Mouse (Mus musculus): ENCODE measurements around the gene Sirpa. TPM values are rescaled to one million over a fixed set of nuclear protein-coding genes. Genes with fewer than 3 reads are reported as not detected.

The Sirpa gene
- total and polyA plus RNA-seq, 3 experiments: not detected

DNA sequence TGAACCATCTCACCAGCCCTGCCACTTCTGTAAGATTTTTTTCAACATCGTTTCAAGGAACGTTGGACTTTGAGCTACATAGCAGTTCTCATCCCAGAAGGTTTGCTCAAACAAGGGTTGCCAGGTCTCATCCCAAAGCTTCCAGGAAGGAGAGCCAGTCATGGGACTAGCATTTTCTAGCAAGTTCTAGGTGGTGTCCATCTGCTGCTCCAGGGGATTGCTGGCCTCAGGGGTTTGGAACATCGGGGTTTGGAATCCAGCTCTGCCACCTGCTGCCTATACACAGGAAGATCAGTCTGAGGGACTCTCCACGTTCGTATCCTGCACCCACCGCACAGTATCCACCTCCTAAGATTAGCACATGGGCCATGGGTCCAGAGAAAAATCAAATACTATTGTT lies 67.4 kb downstream of the Sirpa start:
- H3K4me1 ChIP-seq (ENCODE audit: control insufficient read depth in 1 of 2, insufficient read depth in 2 of 2, low read length in 2 of 2): no peaks in the 10 kb centered on the region
- no peak for DNase-seq (ENCODE audit: low read depth, low spot score)
- no peaks in the 10 kb centered on the region for H3K9me3 ChIP-seq (replicated peaks; ENCODE audit: insufficient read depth, low read length)
- H3K9ac ChIP-seq (ENCODE audit: control insufficient read depth, low read depth, low read length, poor library complexity, severe bottlenecking): no peak overlapping the region
- peaks cover 0 to 3% of the 10 kb centered on the region in 2 experiments; a peak in 2 of 4 replicates for H3K27me3 ChIP-seq (ENCODE audit: control insufficient read depth in 1 of 2, insufficient read depth in 2 of 2, low read length in 2 of 2)
- no peaks in the 10 kb centered on the region for H3K79me2 ChIP-seq (ENCODE audit: control insufficient read depth, insufficient read depth, low read length, poor library complexity)
- no peak overlapping the region for H3K4me3 ChIP-seq (ENCODE audit: control insufficient read depth in 1 of 2, insufficient read depth in 1 of 2, low read depth in 2 of 2, low read length in 2 of 2)
- TF ChIP-seq POLR2AphosphoS2 (IDR thresholded peaks at IDR 0.05; ENCODE audit: low read length) (no peak), CTCF (IDR thresholded peaks at IDR 0.05 in 2 of 3, conservative IDR thresholded peaks at IDR 0.05 in 1 of 3; ENCODE audit: control insufficient read depth in 1 of 3, insufficient read depth in 1 of 3, low read depth in 2 of 3, low read length in 3 of 3, poor library complexity in 1 of 3, severe bottlenecking in 1 of 3) (no peak), BHLHE40 (IDR thresholded peaks at IDR 0.05; ENCODE audit: borderline replicate concordance, low read depth, low read length) (no peak), JUND (IDR thresholded peaks at IDR 0.05; ENCODE audit: low read depth, low read length) (no peak), SMC3 (IDR thresholded peaks at IDR 0.05; ENCODE audit: low read depth, low read length) (no peak), E2F4 (IDR thresholded peaks at IDR 0.05; ENCODE audit: borderline replicate concordance, low read depth, low read length) (no peak), KAT2A (conservative IDR thresholded peaks at IDR 0.05; ENCODE audit: low read depth, low read length) (no peak), MAZ (IDR thresholded peaks at IDR 0.05; ENCODE audit: low read depth, low read length) (no peak), NELFE (IDR thresholded peaks at IDR 0.05; ENCODE audit: low read depth, low read length) (no peak), CHD2 (IDR thresholded peaks at IDR 0.05; ENCODE audit: low read length) (no peak), USF2 (IDR thresholded peaks at IDR 0.05; ENCODE audit: borderline replicate concordance in 1 of 2, insufficient read depth in 1 of 2, low read depth in 1 of 2, low read length in 2 of 2) (no peak), MAX (IDR thresholded peaks at IDR 0.05; ENCODE audit: low read length) (no peak), MXI1 (IDR thresholded peaks at IDR 0.05; ENCODE audit: low read depth, low read length) (no peak), UBTF (IDR thresholded peaks at IDR 0.05; ENCODE audit: borderline replicate concordance, insufficient read depth, low read depth, low read length) (no peak), ZC3H11A (IDR thresholded peaks at IDR 0.05; ENCODE audit: low read depth, low read length) (no peak), ELF1 (IDR thresholded peaks at IDR 0.05; ENCODE audit: low read depth, low read length) (no peak), ZKSCAN1 (IDR thresholded peaks at IDR 0.05; ENCODE audit: low read depth, low read length) (no peak), GABPA (IDR thresholded peaks at IDR 0.05; ENCODE audit: low read depth, low read length) (no peak), POLR2A (IDR thresholded peaks at IDR 0.05; ENCODE audit: control insufficient read depth in 1 of 2, insufficient read depth in 1 of 2, low read depth in 1 of 2, low read length in 2 of 2, poor library complexity in 1 of 2) (no peak)
- no peak overlapping the region for H3K27ac ChIP-seq (ENCODE audit: control insufficient read depth, low read depth, low read length)
- no peaks in the 10 kb centered on the region for H3K36me3 ChIP-seq (ENCODE audit: control insufficient read depth in 1 of 2, insufficient read depth in 2 of 2, low read length in 2 of 2)

DNA sequence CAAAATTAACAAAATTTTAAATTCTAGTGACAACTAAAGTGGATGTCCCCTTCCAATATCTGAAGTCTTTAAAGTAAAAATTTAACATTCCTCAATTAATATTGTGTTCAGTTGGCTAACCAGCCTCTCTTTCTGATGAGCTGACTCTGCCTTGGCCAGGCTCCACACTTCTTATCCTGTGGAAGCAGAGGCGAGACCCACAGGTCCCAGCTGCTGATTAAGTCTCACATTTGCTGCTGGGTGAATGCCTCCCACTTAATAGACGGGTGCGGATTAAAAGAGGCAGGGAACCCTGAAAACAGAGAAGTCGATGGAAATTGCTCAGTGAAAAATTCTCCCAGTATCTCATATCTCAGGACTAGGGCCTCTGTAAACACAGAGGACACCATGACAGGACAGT lies 69.8 kb downstream of the Sirpa start:
- no peak overlapping the region for H3K9ac ChIP-seq (ENCODE audit: control insufficient read depth, low read depth, low read length, poor library complexity, severe bottlenecking)

More for the DNA sequence above, 69.8 kb downstream of the Sirpa start:
- H3K36me3 ChIP-seq (ENCODE audit: control insufficient read depth in 1 of 2, insufficient read depth in 2 of 2, low read length in 2 of 2): no peaks in the 10 kb centered on the region
- peak; percentile 48 for DNase-seq (ENCODE audit: low read depth, low spot score)
- TF ChIP-seq RCOR1 (IDR thresholded peaks at IDR 0.05; ENCODE audit: low read depth, low read length): no peak
- TF ChIP-seq MEF2A (IDR thresholded peaks at IDR 0.05; ENCODE audit: extremely low read depth, insufficient replicate concordance, low read depth, low read length, poor library complexity, severe bottlenecking): no peak
- no peak for TF ChIP-seq ZKSCAN1 (IDR thresholded peaks at IDR 0.05; ENCODE audit: low read depth, low read length)
- peak; percentile 50 to 58 for TF ChIP-seq EP300 (IDR thresholded peaks at IDR 0.05; ENCODE audit: low read depth in 1 of 2, low read length in 2 of 2)
- no peak for TF ChIP-seq E2F4 (IDR thresholded peaks at IDR 0.05; ENCODE audit: borderline replicate concordance, low read depth, low read length)
- TF ChIP-seq GATA1 (IDR thresholded peaks at IDR 0.05; ENCODE audit: low read depth, low read length): 0 out of 2 replicates have a peak, but pooled peaks have one; percentile 36
- no peak for TF ChIP-seq UBTF (IDR thresholded peaks at IDR 0.05; ENCODE audit: borderline replicate concordance, insufficient read depth, low read depth, low read length)
- TF ChIP-seq TAL1 (IDR thresholded peaks at IDR 0.05; ENCODE audit: low read length): 0 out of 2 replicates have a peak, but pooled peaks have one; percentile 21
- TF ChIP-seq TCF12 (IDR thresholded peaks at IDR 0.05; ENCODE audit: low read depth, low read length): peak; percentile 76; the same call in 1 of the 2 replicates
- no peak overlapping the region for H3K27ac ChIP-seq (ENCODE audit: control insufficient read depth, low read depth, low read length)
- no peaks in the 10 kb centered on the region; a peak in 1 of 4 replicates for H3K27me3 ChIP-seq (ENCODE audit: control insufficient read depth in 1 of 2, insufficient read depth in 2 of 2, low read length in 2 of 2)
- H3K4me3 ChIP-seq (ENCODE audit: control insufficient read depth in 1 of 2, insufficient read depth in 1 of 2, low read depth in 2 of 2, low read length in 2 of 2): no peak overlapping the region
- H3K9me3 ChIP-seq (replicated peaks; ENCODE audit: insufficient read depth, low read length): no peaks in the 10 kb centered on the region
- H3K79me2 ChIP-seq (ENCODE audit: control insufficient read depth, insufficient read depth, low read length, poor library complexity): no peaks in the 10 kb centered on the region
- no peaks in the 10 kb centered on the region for H3K4me1 ChIP-seq (ENCODE audit: control insufficient read depth in 1 of 2, insufficient read depth in 2 of 2, low read length in 2 of 2)
